Mouse (Mus musculus): ENCODE results near the gene Clec18a. TPM values are rescaled to one million over a fixed set of nuclear protein-coding genes. Genes with fewer than 3 reads are reported as not detected.
"Not testable (repeated sequence)": the region's sequence is repeated elsewhere in the genome, so short reads cannot be mapped to it uniquely, and the experiment has no call there.

Clec18a gene
- total and polyA plus RNA-seq, 2 experiments from 2014 or later: 0.33 to 0.42 TPM

GRCm38 (mm10) chr8:111030045-111030444 is 62.2 kb downstream of the Clec18a start:
- peaks cover 9% of the 10 kb centered on the region for H3K4me1 ChIP-seq (ENCODE audit: insufficient read depth)
- ATAC-seq: no peak
- WGBS: 82% methylated on average over 6 of the region's 6 CpGs
- no peak overlapping the region for H3K4me2 ChIP-seq (ENCODE audit: low read depth)
- TF ChIP-seq CTCF (IDR thresholded peaks at IDR 0.05; ENCODE audit: low read depth): no peak
- H3K27me3 ChIP-seq (ENCODE audit: insufficient read depth, low read length): no peaks in the 10 kb centered on the region
- no peak overlapping the region for H3K4me3 ChIP-seq (ENCODE audit: low read depth, low read length)
- no peak overlapping the region for H3K9ac ChIP-seq
- no peaks in the 10 kb centered on the region for H3K9me3 ChIP-seq (ENCODE audit: low read length)
- no peak for DNase-seq
- H3K36me3 ChIP-seq (ENCODE audit: insufficient read depth): no peaks in the 10 kb centered on the region
- H3K27ac ChIP-seq (ENCODE audit: low read depth, low read length): no peak overlapping the region

GRCm38 (mm10) chr8:111029589-111029988 is 62.6 kb downstream of the Clec18a start:
- Histone ChIP-seq H3K36me3 (ENCODE audit: insufficient read depth) (no peaks in the 10 kb centered on the region), H3K9ac (no peak overlapping the region), H3K4me3 (ENCODE audit: low read depth, low read length) (no peak overlapping the region), H3K27me3 (ENCODE audit: insufficient read depth, low read length) (no peaks in the 10 kb centered on the region), H3K9me3 (ENCODE audit: low read length) (no peaks in the 10 kb centered on the region), H3K27ac (ENCODE audit: low read depth, low read length) (no peak overlapping the region), H3K4me1 (ENCODE audit: insufficient read depth) (peaks cover 4% of the 10 kb centered on the region), H3K4me2 (ENCODE audit: low read depth) (no peak overlapping the region)
- WGBS: 64% methylated on average over 4 of the region's 4 CpGs
- ATAC-seq (no peak), DNase-seq (no peak)
- TF ChIP-seq CTCF (IDR thresholded peaks at IDR 0.05; ENCODE audit: low read depth): no peak

DNA sequence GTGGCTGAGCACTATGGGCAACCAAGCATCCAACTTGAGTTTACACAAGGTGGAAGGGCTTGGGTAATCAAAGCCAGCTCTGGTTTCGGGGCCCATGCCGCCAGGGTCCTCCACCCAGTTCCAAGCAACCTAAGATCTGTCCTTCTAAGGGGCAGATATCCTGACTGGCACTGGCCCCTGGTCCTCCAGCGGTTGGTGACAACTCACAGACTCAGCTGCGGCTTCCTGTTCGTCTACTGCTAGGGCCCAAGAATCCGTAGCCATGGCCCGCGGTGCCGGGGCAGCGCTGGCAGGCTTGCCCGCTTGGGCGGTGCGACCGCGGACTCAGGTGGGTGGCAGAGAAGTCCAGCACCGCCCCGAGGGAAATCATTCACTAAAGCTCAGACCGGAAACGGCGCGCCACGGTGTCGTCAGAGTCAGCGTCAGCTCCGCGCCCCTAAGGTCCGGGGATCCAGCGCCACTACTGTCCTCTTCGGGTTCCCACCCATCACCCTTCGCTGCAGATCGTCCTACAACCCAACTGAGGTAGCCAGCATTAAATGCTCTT is 64.8 kb downstream of the Clec18a start:
- DNase-seq: peak; percentile 86
- Histone ChIP-seq H3K4me1 (ENCODE audit: insufficient read depth) (peaks cover 3% of the 10 kb centered on the region; the same call in 1 of the 2 replicates), H3K36me3 (ENCODE audit: insufficient read depth) (no peaks in the 10 kb centered on the region), H3K27me3 (ENCODE audit: insufficient read depth, low read length) (no peaks in the 10 kb centered on the region), H3K9me3 (ENCODE audit: low read length) (no peaks in the 10 kb centered on the region), H3K9ac (peak overlapping the region; percentile 84), H3K27ac (ENCODE audit: low read depth, low read length) (peak overlapping the region; percentile 78; the same call in 1 of the 2 replicates), H3K4me2 (ENCODE audit: low read depth) (peak overlapping the region; percentile 71), H3K4me3 (ENCODE audit: low read depth, low read length) (peak overlapping the region; percentile 75)
- ATAC-seq: peak; percentile 99
- TF ChIP-seq CTCF (IDR thresholded peaks at IDR 0.05; ENCODE audit: low read depth): no peak
- WGBS: under 1% methylated on average over 31 of the region's 31 CpGs

- DNase-seq; H3K36me3 ChIP-seq (ENCODE audit: insufficient read depth); H3K4me1 ChIP-seq (ENCODE audit: insufficient read depth); H3K27me3 ChIP-seq (ENCODE audit: insufficient read depth, low read length); H3K4me2 ChIP-seq (ENCODE audit: low read depth); ATAC-seq; H3K9ac ChIP-seq; H3K4me3 ChIP-seq (ENCODE audit: low read depth, low read length); H3K27ac ChIP-seq (ENCODE audit: low read depth, low read length); H3K9me3 ChIP-seq (ENCODE audit: low read length): not testable (repeated sequence)
- WGBS: 100% methylated on average over 1 of the region's 2 CpGs
Measured at GRCm38 (mm10) chr8:111026609-111027008, 65.6 kb downstream of the Clec18a start.

GRCm38 (mm10) chr8:111010230-111010991 is 81.8 kb downstream of the Clec18a start:
- DNase-seq; H3K27ac ChIP-seq (ENCODE audit: low read depth, low read length); H3K9me3 ChIP-seq (ENCODE audit: low read length); H3K4me2 ChIP-seq (ENCODE audit: low read depth); H3K4me3 ChIP-seq (ENCODE audit: low read depth, low read length); H3K4me1 ChIP-seq (ENCODE audit: insufficient read depth); ATAC-seq; H3K9ac ChIP-seq; H3K27me3 ChIP-seq (ENCODE audit: insufficient read depth, low read length): not testable (repeated sequence)
- peaks cover 53% of the 10 kb centered on the region for H3K36me3 ChIP-seq (ENCODE audit: insufficient read depth)
- 88% methylated on average over 8 of the region's 10 CpGs for WGBS

Small RNA genes within 50 kb of the gene (microRNA-seq; reads per million reads assigned to microRNA genes)
- gene Gm24103 (0 reads per million in 2 experiments), gene Mir3473d (0.12 to 0.39 reads per million in 2 experiments)

Other genes with a start within 250 kb of the Clec18a start
- 50.5 and 63.5 TPM in 2 replicates for gene Cog4, start 245.8 kb downstream of the Clec18a start, total RNA-seq (2014; rRNA removed)
- 35.2 and 45.3 TPM in 2 replicates for gene Cog4, start 245.8 kb downstream of the Clec18a start, polyA plus RNA-seq (2015; fragmentation: Nextera tagmentation; extraction: Ambion mirVana)
- 80.3 and 99.2 TPM in 2 replicates for gene Sf3b3, start 245.6 kb downstream of the Clec18a start, total RNA-seq (2014; rRNA removed)
- gene Sf3b3, start 245.6 kb downstream of the Clec18a start, polyA plus RNA-seq (2015; fragmentation: Nextera tagmentation; extraction: Ambion mirVana): 52.9 and 64.8 TPM in 2 replicates
- gene Fuk, start 189.9 kb downstream of the Clec18a start, total RNA-seq (2014; rRNA removed): 8.8 and 12.4 TPM in 2 replicates
- 3.5 and 4.5 TPM in 2 replicates for gene Fuk, start 189.9 kb downstream of the Clec18a start, polyA plus RNA-seq (2015; fragmentation: Nextera tagmentation; extraction: Ambion mirVana)
- gene St3gal2, start 172.5 kb downstream of the Clec18a start, total RNA-seq (2014; rRNA removed): 27.4 and 30.7 TPM in 2 replicates
- gene St3gal2, start 172.5 kb downstream of the Clec18a start, polyA plus RNA-seq (2015; fragmentation: Nextera tagmentation; extraction: Ambion mirVana): 16.0 and 22.1 TPM in 2 replicates
- 32.5 and 44.3 TPM in 2 replicates for gene Ddx19a, start 94.6 kb downstream of the Clec18a start, total RNA-seq (2014; rRNA removed)
- gene Ddx19a, start 94.6 kb downstream of the Clec18a start, polyA plus RNA-seq (2015; fragmentation: Nextera tagmentation; extraction: Ambion mirVana): 14.3 and 15.0 TPM in 2 replicates
- gene Ddx19b, start 60.7 kb downstream of the Clec18a start, total RNA-seq (2014; rRNA removed): 12.5 and 16.8 TPM in 2 replicates
- gene Ddx19b, start 60.7 kb downstream of the Clec18a start, polyA plus RNA-seq (2015; fragmentation: Nextera tagmentation; extraction: Ambion mirVana): 4.9 and 5.5 TPM in 2 replicates
- gene Aars, start 59.3 kb downstream of the Clec18a start, total RNA-seq (2014; rRNA removed): 79.3 and 106 TPM in 2 replicates
- 67.4 and 74.5 TPM in 2 replicates for gene Aars, start 59.3 kb downstream of the Clec18a start, polyA plus RNA-seq (2015; fragmentation: Nextera tagmentation; extraction: Ambion mirVana)
- 2.8 TPM in 1 of 2 replicates, not detected in the other for gene Exosc6, start 36.1 kb downstream of the Clec18a start, total RNA-seq (2014; rRNA removed)
- not detected in 2 replicates for gene Exosc6, start 36.1 kb downstream of the Clec18a start, polyA plus RNA-seq (2015; fragmentation: Nextera tagmentation; extraction: Ambion mirVana)
- gene Pdpr, start 2.2 kb upstream of the Clec18a start, total RNA-seq (2014; rRNA removed): 27.5 and 31.5 TPM in 2 replicates
- 5.8 and 9.3 TPM in 2 replicates for gene Pdpr, start 2.2 kb upstream of the Clec18a start, polyA plus RNA-seq (2015; fragmentation: Nextera tagmentation; extraction: Ambion mirVana)
- 32.1 and 45.0 TPM in 2 replicates for gene Glg1, start 166.8 kb upstream of the Clec18a start, total RNA-seq (2014; rRNA removed)
- gene Glg1, start 166.8 kb upstream of the Clec18a start, polyA plus RNA-seq (2015; fragmentation: Nextera tagmentation; extraction: Ambion mirVana): 35.0 and 49.7 TPM in 2 replicates
- gene Rfwd3, start 207.8 kb upstream of the Clec18a start, total RNA-seq (2014; rRNA removed): 19.4 and 19.5 TPM in 2 replicates
- gene Rfwd3, start 207.8 kb upstream of the Clec18a start, polyA plus RNA-seq (2015; fragmentation: Nextera tagmentation; extraction: Ambion mirVana): 7.2 and 11.1 TPM in 2 replicates
- 1.4 TPM in 2 replicates for gene Mlkl, start 245.8 kb upstream of the Clec18a start, total RNA-seq (2014; rRNA removed)
- gene Mlkl, start 245.8 kb upstream of the Clec18a start, polyA plus RNA-seq (2015; fragmentation: Nextera tagmentation; extraction: Ambion mirVana): 0.54 and 0.94 TPM in 2 replicates